In genomic region chr1:74643524-74643923, GRCm38 (mm10) we compare ENCODE assay signal across 17 mouse cellular contexts. TPM values are rescaled to one million over a fixed set of nuclear protein-coding genes. Genes with fewer than 3 reads are reported as not detected.
"Had no signal": no experiment of that assay in that cellular context is flagged by ENCODE, and none has a peak within 500 bp of the region (broad histone marks: within the 10 kb centered on the region; RNA-seq: fewer than 3 reads in every experiment).

No protein-coding gene starts in this region.

- H3K36me3 ChIP-seq: limb, embryonic 12.5 days; limb, embryonic 15.5 days; lung, embryonic 15.5 days; midbrain, embryonic 12.5 days; midbrain, embryonic 15.5 days; neural tube, embryonic 12.5 days; neural tube, embryonic 15.5 days had no signal

- H3K27me3 ChIP-seq: limb, embryonic 12.5 days; limb, embryonic 15.5 days; lung, embryonic 15.5 days; midbrain, embryonic 12.5 days; midbrain, embryonic 15.5 days; neural tube, embryonic 12.5 days; neural tube, embryonic 15.5 days had no signal

- H3K4me1 ChIP-seq: limb, embryonic 12.5 days; limb, embryonic 15.5 days; midbrain, embryonic 12.5 days; midbrain, embryonic 15.5 days; neural tube, embryonic 12.5 days; neural tube, embryonic 15.5 days had no signal

- H3K4me3 ChIP-seq: limb, embryonic 12.5 days; limb, embryonic 15.5 days; lung, embryonic 15.5 days; midbrain, embryonic 12.5 days; midbrain, embryonic 15.5 days; neural tube, embryonic 12.5 days; neural tube, embryonic 15.5 days had no signal

- DNase-seq: left cerebral cortex, postnatal 4 days; liver, postnatal 0 days; right cerebral cortex, adult 18-20 months; right cerebral cortex, postnatal 14 days; right cerebral cortex, postnatal 4 days had no signal

- H3K9me3 ChIP-seq: limb, embryonic 12.5 days; limb, embryonic 15.5 days; lung, embryonic 15.5 days; midbrain, embryonic 12.5 days; midbrain, embryonic 15.5 days; neural tube, embryonic 12.5 days; neural tube, embryonic 15.5 days had no signal

- H3K4me2 ChIP-seq: limb, embryonic 12.5 days; limb, embryonic 15.5 days; liver, embryonic 11.5 days; lung, embryonic 15.5 days; midbrain, embryonic 12.5 days; midbrain, embryonic 15.5 days; neural tube, embryonic 12.5 days; neural tube, embryonic 15.5 days had no signal

- H3K27ac ChIP-seq: limb, embryonic 12.5 days; limb, embryonic 15.5 days; liver, embryonic 14.5 days; lung, embryonic 15.5 days; macrophage; midbrain, embryonic 12.5 days; midbrain, embryonic 15.5 days; neural tube, embryonic 12.5 days; neural tube, embryonic 15.5 days; stomach, postnatal 0 days had no signal

- ATAC-seq: liver, postnatal 0 days; midbrain, embryonic 15.5 days had no signal

- H3K9ac ChIP-seq: limb, embryonic 12.5 days; limb, embryonic 15.5 days; liver, embryonic 14.5 days; liver, postnatal 0 days; lung, embryonic 15.5 days; midbrain, embryonic 12.5 days; midbrain, embryonic 15.5 days; neural tube, embryonic 12.5 days; neural tube, embryonic 15.5 days had no signal

RNA-seq across cellular contexts. Expression of gene Stk36, which starts 42.3 kb away (rescaled TPM):
- total RNA-seq: megakaryocyte, adult 5-6 weeks had no signal
